28 mouse cellular contexts compared by ENCODE assay signal in genomic region chr7:19818875-19819274, GRCm38 (mm10). TPM values are rescaled to one million over a fixed set of nuclear protein-coding genes. Genes with fewer than 3 reads are reported as not detected.
DNase-seq lines count a peak whose midpoint lies in the region; ATAC-seq and TF ChIP-seq lines count a peak whose summit lies in the region.
"Had no signal": no experiment of that assay in that cellular context is flagged by ENCODE, and none has a peak within 500 bp of the region (broad histone marks: within the 10 kb centered on the region; RNA-seq: fewer than 3 reads in every experiment).

No protein-coding gene starts in this region.

- no peak for ATAC-seq in lung, postnatal 0 days
- ATAC-seq in intestine, embryonic 16.5 days = no peak
- no peak for ATAC-seq in stomach, postnatal 0 days (ENCODE audit: low FRiP score, low TSS enrichment)
- ATAC-seq in hindbrain, embryonic 14.5 days (ENCODE audit: low FRiP score) = no peak
- ATAC-seq in megakaryocyte progenitor cell, adult 5-6 weeks (replicated peaks; ENCODE audit: poor library complexity) = no peak
- ATAC-seq: hindbrain, embryonic 16.5 days had no signal

- TF ChIP-seq POLR2A in ES-Bruce4 (IDR thresholded peaks at IDR 0.05; ENCODE audit: insufficient read depth, low read length) = no peak

- no peak overlapping the region for H3K4me2 ChIP-seq in lung, postnatal 0 days (replicated peaks; ENCODE audit: low read depth, low read length)
- H3K4me2 ChIP-seq in intestine, embryonic 16.5 days (ENCODE audit: low read depth, low read length) = no peak overlapping the region
- H3K4me2 ChIP-seq in stomach, postnatal 0 days (replicated peaks; ENCODE audit: low read depth) = no peak overlapping the region
- no peak overlapping the region for H3K4me2 ChIP-seq in hindbrain, embryonic 14.5 days (replicated peaks)
- H3K4me2 ChIP-seq: heart, embryonic 13.5 days; lung, embryonic 15.5 days; neural tube, embryonic 15.5 days had no signal

- no peaks in the 10 kb centered on the region for H3K27me3 ChIP-seq in lung, postnatal 0 days (replicated peaks; ENCODE audit: insufficient read depth, low read length)
- H3K27me3 ChIP-seq in ES-Bruce4 (ENCODE audit: control insufficient read depth, insufficient read depth, low read length, poor library complexity, severe bottlenecking) = no peaks in the 10 kb centered on the region
- 0 out of 2 replicates have a peak, but pooled peaks cover 3% of the 10 kb centered on the region for H3K27me3 ChIP-seq in intestine, embryonic 16.5 days (replicated peaks; ENCODE audit: control insufficient read depth, insufficient read depth, low read length)
- H3K27me3 ChIP-seq in stomach, postnatal 0 days (ENCODE audit: control insufficient read depth, insufficient read depth, low read length) = no peaks in the 10 kb centered on the region
- H3K27me3 ChIP-seq in hindbrain, embryonic 14.5 days (ENCODE audit: control insufficient read depth, insufficient read depth, low read length) = peaks cover 54% of the 10 kb centered on the region

- WGBS in lung, postnatal 0 days = 79% methylated on average over 7 of the region's 7 CpGs
- 72% methylated on average over 7 of the region's 7 CpGs for WGBS in intestine, embryonic 16.5 days
- 75% methylated on average over 7 of the region's 7 CpGs for WGBS in stomach, postnatal 0 days
- WGBS in hindbrain, embryonic 14.5 days = 89% methylated on average over 7 of the region's 7 CpGs

- DNase-seq in lung, postnatal 0 days (ENCODE audit: low spot score) = no peak
- DNase-seq in lung, adult 18-20 months = no peak
- no peak for DNase-seq in stomach, postnatal 0 days (ENCODE audit: low spot score)
- DNase-seq in hindbrain, embryonic 14.5 days (ENCODE audit: low spot score) = no peak
- DNase-seq: cerebellum, adult 2 months; kidney, adult 9 months; kidney, postnatal 25 days; left cerebral cortex, postnatal 4 days; midbrain, embryonic 14.5 days; right cerebral cortex, postnatal 25 days; thymus, adult 18-20 months; thymus, postnatal 4 days had no signal

- peaks cover 34% of the 10 kb centered on the region; the same call in 1 of the 2 replicates for H3K4me1 ChIP-seq in lung, postnatal 0 days (ENCODE audit: insufficient read depth, low read depth, low read length)
- H3K4me1 ChIP-seq in ES-Bruce4 (ENCODE audit: control insufficient read depth, insufficient read depth, low read length) = peaks cover 7% of the 10 kb centered on the region
- H3K4me1 ChIP-seq in intestine, embryonic 16.5 days (ENCODE audit: control insufficient read depth, insufficient read depth, low read length) = peaks cover 50% of the 10 kb centered on the region
- peaks cover 14% of the 10 kb centered on the region for H3K4me1 ChIP-seq in stomach, postnatal 0 days (replicated peaks; ENCODE audit: control insufficient read depth, insufficient read depth)
- peaks cover 17% of the 10 kb centered on the region for H3K4me1 ChIP-seq in hindbrain, embryonic 14.5 days (replicated peaks; ENCODE audit: control insufficient read depth, insufficient read depth, low read length)

- no peaks in the 10 kb centered on the region for H3K36me3 ChIP-seq in lung, postnatal 0 days (ENCODE audit: insufficient read depth, low read length)
- peaks cover 5% of the 10 kb centered on the region; the same call in 1 of the 2 replicates for H3K36me3 ChIP-seq in ES-Bruce4 (ENCODE audit: control insufficient read depth, insufficient read depth, low read length, poor library complexity, severe bottlenecking)
- H3K36me3 ChIP-seq in intestine, embryonic 16.5 days (ENCODE audit: control insufficient read depth, insufficient read depth, low read length) = 0 out of 2 replicates have a peak, but pooled peaks cover 2% of the 10 kb centered on the region
- no peaks in the 10 kb centered on the region for H3K36me3 ChIP-seq in stomach, postnatal 0 days (ENCODE audit: control insufficient read depth, insufficient read depth, low read length)
- H3K36me3 ChIP-seq in hindbrain, embryonic 14.5 days (replicated peaks; ENCODE audit: control insufficient read depth, insufficient read depth) = no peaks in the 10 kb centered on the region
- H3K36me3 ChIP-seq: heart, embryonic 13.5 days; lung, embryonic 15.5 days; neural tube, embryonic 15.5 days had no signal

- no peak for TF ChIP-seq EP300 in lung, postnatal 0 days (IDR thresholded peaks at IDR 0.05)
- no peak for TF ChIP-seq EP300 in ES-Bruce4 (IDR thresholded peaks at IDR 0.05; ENCODE audit: insufficient read depth, low read depth, low read length)
- no peak for TF ChIP-seq EP300 in stomach, postnatal 0 days (optimal IDR thresholded peaks at IDR 0.05)

- H3K4me3 ChIP-seq in lung, postnatal 0 days (ENCODE audit: low read depth, low read length) = no peak overlapping the region
- H3K4me3 ChIP-seq in ES-Bruce4 (ENCODE audit: low read depth, low read length) = no peak overlapping the region
- H3K4me3 ChIP-seq in intestine, embryonic 16.5 days (ENCODE audit: low read length) = no peak overlapping the region
- no peak overlapping the region for H3K4me3 ChIP-seq in stomach, postnatal 0 days (ENCODE audit: low read depth, low read length)
- H3K4me3 ChIP-seq in hindbrain, embryonic 14.5 days (replicated peaks; ENCODE audit: low read length) = no peak overlapping the region
- H3K4me3 ChIP-seq: heart, embryonic 13.5 days; left cerebral cortex, adult 2 months; lung, embryonic 15.5 days; neural tube, embryonic 15.5 days had no signal

- H3K27ac ChIP-seq in lung, postnatal 0 days (ENCODE audit: low read length) = peak overlapping the region; percentile 28; the same call in 1 of the 2 replicates
- H3K27ac ChIP-seq in ES-Bruce4 (ENCODE audit: insufficient read depth, low read length) = peak overlapping the region; percentile 89
- peak overlapping the region; percentile 31 for H3K27ac ChIP-seq in intestine, embryonic 16.5 days (ENCODE audit: low read length)
- peak overlapping the region; percentile 69 for H3K27ac ChIP-seq in stomach, postnatal 0 days (replicated peaks)
- H3K27ac ChIP-seq in hindbrain, embryonic 14.5 days = no peak overlapping the region
- H3K27ac ChIP-seq: heart, embryonic 13.5 days; left cerebral cortex, adult 2 months; neural tube, embryonic 15.5 days had no signal

- H3K9ac ChIP-seq in lung, postnatal 0 days (replicated peaks; ENCODE audit: low read depth) = no peak overlapping the region
- no peak overlapping the region for H3K9ac ChIP-seq in ES-Bruce4 (ENCODE audit: low read depth, poor library complexity, severe bottlenecking)
- H3K9ac ChIP-seq in intestine, embryonic 16.5 days (ENCODE audit: low read depth, low read length) = no peak overlapping the region
- no peak overlapping the region for H3K9ac ChIP-seq in stomach, postnatal 0 days (ENCODE audit: low read length)
- no peak overlapping the region for H3K9ac ChIP-seq in hindbrain, embryonic 14.5 days
- H3K9ac ChIP-seq: heart, embryonic 13.5 days; lung, embryonic 15.5 days; neural tube, embryonic 15.5 days had no signal

- TF ChIP-seq CTCF in lung, postnatal 0 days (IDR thresholded peaks at IDR 0.05) = no peak
- no peak for TF ChIP-seq CTCF in ES-Bruce4 (IDR thresholded peaks at IDR 0.05; ENCODE audit: low read depth, low read length)
- no peak for TF ChIP-seq CTCF in stomach, postnatal 0 days (IDR thresholded peaks at IDR 0.05; ENCODE audit: low read depth)

- no peaks in the 10 kb centered on the region for H3K9me3 ChIP-seq in lung, postnatal 0 days (ENCODE audit: low read length)
- H3K9me3 ChIP-seq in ES-Bruce4 (replicated peaks; ENCODE audit: control insufficient read depth, insufficient read depth, low read length, poor library complexity, severe bottlenecking) = peaks cover 8% of the 10 kb centered on the region; the same call in 1 of the 2 replicates
- H3K9me3 ChIP-seq in intestine, embryonic 16.5 days (ENCODE audit: control insufficient read depth, low read length) = no peaks in the 10 kb centered on the region
- H3K9me3 ChIP-seq in stomach, postnatal 0 days (ENCODE audit: control insufficient read depth, low read length) = no peaks in the 10 kb centered on the region
- 0 out of 2 replicates have a peak, but pooled peaks cover 4% of the 10 kb centered on the region for H3K9me3 ChIP-seq in hindbrain, embryonic 14.5 days (ENCODE audit: control insufficient read depth, low read length)
- H3K9me3 ChIP-seq: heart, embryonic 13.5 days; lung, embryonic 15.5 days; neural tube, embryonic 15.5 days had no signal

RNA-seq across cellular contexts. Expression of gene Bcl3, which starts 3.7 kb away (rescaled TPM):
- polyA plus RNA-seq in lung, postnatal 0 days (2015; fragmentation: Nextera tagmentation; extraction: Ambion mirVana) = 8.3 and 20.0 TPM in 2 replicates
- polyA plus RNA-seq in ES-Bruce4 (2011; ENCODE audit: insufficient read depth, insufficient read length, low read depth, missing spikeins) = 17.3 and 27.3 TPM in 2 replicates
- 15.5 and 15.6 TPM in 2 replicates for polyA plus RNA-seq in intestine, embryonic 16.5 days (2015; fragmentation: Nextera tagmentation; extraction: Ambion mirVana)
- polyA plus RNA-seq in stomach, postnatal 0 days (2015; fragmentation: Nextera tagmentation; extraction: Ambion mirVana) = 8.9 and 9.1 TPM in 2 replicates
- 0.58 and 0.97 TPM in 2 replicates for polyA plus RNA-seq in hindbrain, embryonic 14.5 days (2014; fragmentation: Nextera tagmentation; extraction: Ambion mirVana)
- 6.3 and 11.5 TPM in 2 replicates for total RNA-seq in megakaryocyte progenitor cell, adult 5-6 weeks (2015)
- total RNA-seq in megakaryocyte progenitor cell, adult 5-6 weeks (2017) = 1.6 and 4.6 TPM in 2 replicates

RNA-seq across cellular contexts. Expression of gene Cblc, which starts 22.3 kb away (rescaled TPM):
- polyA plus RNA-seq in lung, postnatal 0 days (2015; fragmentation: Nextera tagmentation; extraction: Ambion mirVana) = 18.4 and 23.9 TPM in 2 replicates
- 17.1 and 23.2 TPM in 2 replicates for polyA plus RNA-seq in ES-Bruce4 (2011; ENCODE audit: insufficient read depth, insufficient read length, low read depth, missing spikeins)
- polyA plus RNA-seq in intestine, embryonic 16.5 days (2015; fragmentation: Nextera tagmentation; extraction: Ambion mirVana) = 32.6 and 42.1 TPM in 2 replicates
- polyA plus RNA-seq in stomach, postnatal 0 days (2015; fragmentation: Nextera tagmentation; extraction: Ambion mirVana) = 44.4 and 48.5 TPM in 2 replicates
- polyA plus RNA-seq in hindbrain, embryonic 14.5 days (2014; fragmentation: Nextera tagmentation; extraction: Ambion mirVana) = not detected in 2 replicates
- total RNA-seq in megakaryocyte progenitor cell, adult 5-6 weeks (2015) = not detected in 2 replicates
- not detected in 2 replicates for total RNA-seq in megakaryocyte progenitor cell, adult 5-6 weeks (2017)
- total RNA-seq: adrenal gland, postnatal 36 days; gastrocnemius, adult 18-20 months; left cerebral cortex, adult 2 months; MEL had no signal
- polyA plus RNA-seq: cerebellum, adult 2 months; macrophage; midbrain, embryonic 14.5 days had no signal

RNA-seq across cellular contexts. Expression of gene Gm19345, which starts 32.9 kb away (rescaled TPM):
- 0.12 and 0.24 TPM in 2 replicates for polyA plus RNA-seq in lung, postnatal 0 days (2015; fragmentation: Nextera tagmentation; extraction: Ambion mirVana)
- 0.82 and 1.1 TPM in 2 replicates for polyA plus RNA-seq in ES-Bruce4 (2011; ENCODE audit: insufficient read depth, insufficient read length, low read depth, missing spikeins)
- 0.13 and 0.27 TPM in 2 replicates for polyA plus RNA-seq in intestine, embryonic 16.5 days (2015; fragmentation: Nextera tagmentation; extraction: Ambion mirVana)
- 0.29 and 0.41 TPM in 2 replicates for polyA plus RNA-seq in stomach, postnatal 0 days (2015; fragmentation: Nextera tagmentation; extraction: Ambion mirVana)
- polyA plus RNA-seq in hindbrain, embryonic 14.5 days (2014; fragmentation: Nextera tagmentation; extraction: Ambion mirVana) = 13.0 and 13.9 TPM in 2 replicates
- not detected in 2 replicates for total RNA-seq in megakaryocyte progenitor cell, adult 5-6 weeks (2015)
- not detected in 2 replicates for total RNA-seq in megakaryocyte progenitor cell, adult 5-6 weeks (2017)
- total RNA-seq: gastrocnemius, adult 18-20 months; gastrocnemius, postnatal 4 days; heart, postnatal 25 days; MEL had no signal
- polyA plus RNA-seq: forebrain, embryonic 11.5 days; heart, embryonic 13.5 days; liver, embryonic 11.5 days; lung, embryonic 15.5 days; macrophage had no signal

RNA-seq across cellular contexts. Expression of gene Ceacam16, which starts 42.2 kb away (rescaled TPM):
- polyA plus RNA-seq in lung, postnatal 0 days (2015; fragmentation: Nextera tagmentation; extraction: Ambion mirVana) = 0.13 and 0.18 TPM in 2 replicates
- polyA plus RNA-seq in ES-Bruce4 (2011; ENCODE audit: insufficient read depth, insufficient read length, low read depth, missing spikeins) = not detected in 2 replicates
- not detected in 2 replicates for polyA plus RNA-seq in intestine, embryonic 16.5 days (2015; fragmentation: Nextera tagmentation; extraction: Ambion mirVana)
- not detected in 2 replicates for polyA plus RNA-seq in stomach, postnatal 0 days (2015; fragmentation: Nextera tagmentation; extraction: Ambion mirVana)
- 0.17 and 0.20 TPM in 2 replicates for polyA plus RNA-seq in hindbrain, embryonic 14.5 days (2014; fragmentation: Nextera tagmentation; extraction: Ambion mirVana)
- total RNA-seq in megakaryocyte progenitor cell, adult 5-6 weeks (2015) = not detected in 2 replicates
- total RNA-seq in megakaryocyte progenitor cell, adult 5-6 weeks (2017) = not detected in 2 replicates
- total RNA-seq: adrenal gland, postnatal 36 days; gastrocnemius, adult 18-20 months; gastrocnemius, postnatal 4 days; left cerebral cortex, adult 2 months; left cerebral cortex, postnatal 4 days had no signal
- polyA plus RNA-seq: liver, embryonic 11.5 days; lung, embryonic 15.5 days; midbrain, embryonic 14.5 days had no signal

RNA-seq across cellular contexts. Expression of gene Bcam, which starts 48.1 kb away (rescaled TPM):
- 477 and 507 TPM in 2 replicates for polyA plus RNA-seq in lung, postnatal 0 days (2015; fragmentation: Nextera tagmentation; extraction: Ambion mirVana)
- 138 and 154 TPM in 2 replicates for polyA plus RNA-seq in ES-Bruce4 (2011; ENCODE audit: insufficient read depth, insufficient read length, low read depth, missing spikeins)
- 58.7 and 62.7 TPM in 2 replicates for polyA plus RNA-seq in intestine, embryonic 16.5 days (2015; fragmentation: Nextera tagmentation; extraction: Ambion mirVana)
- 87.5 and 103 TPM in 2 replicates for polyA plus RNA-seq in stomach, postnatal 0 days (2015; fragmentation: Nextera tagmentation; extraction: Ambion mirVana)
- polyA plus RNA-seq in hindbrain, embryonic 14.5 days (2014; fragmentation: Nextera tagmentation; extraction: Ambion mirVana) = 17.5 and 18.8 TPM in 2 replicates
- not detected in 2 replicates for total RNA-seq in megakaryocyte progenitor cell, adult 5-6 weeks (2015)
- total RNA-seq in megakaryocyte progenitor cell, adult 5-6 weeks (2017) = not detected in 2 replicates

Comparison
In these comparisons a context has a peak if more than half of its experiments do, and no peak if none do; other contexts are left out.
1. RNA of gene Cblc, which starts 22.3 kb away (polyA plus RNA-seq): 44.4 to 48.5 TPM in stomach, postnatal 0 days, 32.6 to 42.1 TPM in intestine, embryonic 16.5 days, 18.4 to 23.9 TPM in lung, postnatal 0 days and 17.1 to 23.2 TPM in ES-Bruce4; not detected in hindbrain, embryonic 14.5 days; every median in the first group is over 10 times any median in the second.